Mouse (Mus musculus) stomach, postnatal 0 days (tissue): ENCODE results near the gene Muc5b.

ENCODE experiments used
- CTCF ChIP-seq: IDR thresholded peaks from 2 replicates; pipeline ENCODE4 v1.5.1; 2016; ENCODE audit warnings: antibody characterized with exemption, low read depth, mild to moderate bottlenecking, moderate library complexity
- EP300 ChIP-seq: optimal IDR thresholded peaks from 2 replicates; pipeline ENCODE3; 2016; ENCODE audit warnings: antibody characterized with exemption

GRCm38 (mm10) chr7:141874891-141875290 is 36.0 kb downstream of the Muc5b start:
- no peak for TF ChIP-seq CTCF
- no peak for TF ChIP-seq EP300
